Mouse (Mus musculus): ENCODE data around the gene Cib2.

GRCm38 (mm10) chr9:54604886-54605285 is 44.9 kb upstream of the Cib2 start:
- TF ChIP-seq GATA1 (IDR thresholded peaks at IDR 0.05; ENCODE audit: borderline replicate concordance, low read length) = no peak
- no peak for TF ChIP-seq FLI1 (IDR thresholded peaks at IDR 0.05; ENCODE audit: low read length)

Measured in megakaryocyte, embryonic 14.5 days (primary cell).